In genomic region chr1:135542841-135543810, GRCm38 (mm10) we compare ENCODE assay signal across 12 mouse cellular contexts.
A peak's percentile ranks its signal among the peaks of the same experiment; 100 is the strongest.
DNase-seq lines count a peak whose midpoint lies in the region; ATAC-seq and TF ChIP-seq lines count a peak whose summit lies in the region.
"Had no signal": no experiment of that assay in that cellular context is flagged by ENCODE, and none has a peak within 500 bp of the region (broad histone marks: within the 10 kb centered on the region; RNA-seq: fewer than 3 reads in every experiment).

No protein-coding gene starts in this region.

- H3K36me3 ChIP-seq in hindbrain, embryonic 16.5 days (ENCODE audit: control insufficient read depth, insufficient read depth, low read length), result no peaks in the 10 kb centered on the region
- no peaks in the 10 kb centered on the region for H3K36me3 ChIP-seq in hindbrain, postnatal 0 days (ENCODE audit: insufficient read depth, low read length)
- no peaks in the 10 kb centered on the region for H3K36me3 ChIP-seq in stomach, embryonic 16.5 days (ENCODE audit: control insufficient read depth, insufficient read depth, low read length)
- H3K36me3 ChIP-seq in stomach, postnatal 0 days (ENCODE audit: control insufficient read depth, insufficient read depth, low read length), result no peaks in the 10 kb centered on the region
- H3K36me3 ChIP-seq in limb, embryonic 13.5 days, result no peaks in the 10 kb centered on the region
- H3K36me3 ChIP-seq: forebrain, embryonic 15.5 days; neural tube, embryonic 13.5 days had no signal

- WGBS in hindbrain, embryonic 16.5 days, result 47% methylated on average over 12 of the region's 12 CpGs
- 36% methylated on average over 12 of the region's 12 CpGs for WGBS in hindbrain, postnatal 0 days
- whole genome bisulfite sequencing in stomach, embryonic 16.5 days, result 48% methylated on average over 12 of the region's 12 CpGs
- WGBS in stomach, postnatal 0 days, result 49% methylated on average over 12 of the region's 12 CpGs
- WGBS in limb, embryonic 13.5 days, result 30% methylated on average over 12 of the region's 12 CpGs

- no peak for ATAC-seq in hindbrain, embryonic 16.5 days
- ATAC-seq in hindbrain, postnatal 0 days, result no peak
- no peak for ATAC-seq in stomach, embryonic 16.5 days (ENCODE audit: insufficient read depth, low FRiP score)
- no peak for ATAC-seq in stomach, postnatal 0 days (ENCODE audit: low FRiP score, low TSS enrichment)
- ATAC-seq in limb, embryonic 13.5 days (ENCODE audit: low FRiP score, low read depth), result no peak
- ATAC-seq: forebrain, embryonic 15.5 days had no signal

- TF ChIP-seq CTCF in hindbrain, postnatal 0 days (IDR thresholded peaks at IDR 0.05; ENCODE audit: low read depth), result no peak
- TF ChIP-seq CTCF in stomach, postnatal 0 days (IDR thresholded peaks at IDR 0.05; ENCODE audit: low read depth), result no peak

- no peaks in the 10 kb centered on the region for H3K9me3 ChIP-seq in hindbrain, embryonic 16.5 days (ENCODE audit: control insufficient read depth, low read length)
- H3K9me3 ChIP-seq in hindbrain, postnatal 0 days (ENCODE audit: low read length), result no peaks in the 10 kb centered on the region
- H3K9me3 ChIP-seq in stomach, embryonic 16.5 days (replicated peaks; ENCODE audit: control insufficient read depth, low read length), result no peaks in the 10 kb centered on the region
- no peaks in the 10 kb centered on the region for H3K9me3 ChIP-seq in stomach, postnatal 0 days (ENCODE audit: control insufficient read depth, low read length)
- H3K9me3 ChIP-seq in limb, embryonic 13.5 days, result no peaks in the 10 kb centered on the region
- H3K9me3 ChIP-seq: forebrain, embryonic 15.5 days; neural tube, embryonic 13.5 days had no signal

- no peak for DNase-seq in hindbrain, postnatal 0 days (ENCODE audit: low spot score)
- DNase-seq in stomach, postnatal 0 days (ENCODE audit: low spot score), result no peak
- peak; percentile 44 for DNase-seq in heart, adult 8-10 months (ENCODE audit: low spot score)
- DNase-seq in left cerebral cortex, adult 8-10 months (ENCODE audit: low spot score in 2 of 2), result no peak
- DNase-seq in layer of hippocampus, postnatal 25 days (ENCODE audit: extremely low spot score in 1 of 2, low spot score in 1 of 2), result no peak
- DNase-seq: thymus, postnatal 25 days had no signal

- no peak overlapping the region for H3K4me3 ChIP-seq in hindbrain, embryonic 16.5 days (ENCODE audit: low read length)
- H3K4me3 ChIP-seq in hindbrain, postnatal 0 days (ENCODE audit: low read length), result no peak overlapping the region
- no peak overlapping the region for H3K4me3 ChIP-seq in stomach, embryonic 16.5 days (replicated peaks; ENCODE audit: low read length)
- H3K4me3 ChIP-seq in stomach, postnatal 0 days (ENCODE audit: low read depth, low read length), result no peak overlapping the region
- no peak overlapping the region for H3K4me3 ChIP-seq in limb, embryonic 13.5 days
- H3K4me3 ChIP-seq: forebrain, embryonic 15.5 days; neural tube, embryonic 13.5 days had no signal

- no peak for TF ChIP-seq EP300 in stomach, postnatal 0 days (optimal IDR thresholded peaks at IDR 0.05)

- H3K27me3 ChIP-seq in hindbrain, embryonic 16.5 days (replicated peaks; ENCODE audit: control insufficient read depth, insufficient read depth, low read length), result no peaks in the 10 kb centered on the region
- no peaks in the 10 kb centered on the region for H3K27me3 ChIP-seq in hindbrain, postnatal 0 days (ENCODE audit: insufficient read depth, low read length)
- no peaks in the 10 kb centered on the region for H3K27me3 ChIP-seq in stomach, embryonic 16.5 days (ENCODE audit: control insufficient read depth, insufficient read depth, low read length)
- no peaks in the 10 kb centered on the region for H3K27me3 ChIP-seq in stomach, postnatal 0 days (ENCODE audit: control insufficient read depth, insufficient read depth, low read length)
- no peaks in the 10 kb centered on the region for H3K27me3 ChIP-seq in limb, embryonic 13.5 days
- H3K27me3 ChIP-seq: forebrain, embryonic 15.5 days; neural tube, embryonic 13.5 days had no signal

- H3K9ac ChIP-seq in hindbrain, embryonic 16.5 days (ENCODE audit: low read depth, low read length), result peak overlapping the region; percentile 6
- no peak overlapping the region for H3K9ac ChIP-seq in hindbrain, postnatal 0 days (replicated peaks; ENCODE audit: low read length)
- H3K9ac ChIP-seq in stomach, embryonic 16.5 days (ENCODE audit: low read length), result 0 out of 2 replicates have a peak overlapping the region, but pooled peaks have one; percentile 16
- H3K9ac ChIP-seq in stomach, postnatal 0 days (ENCODE audit: low read length), result no peak overlapping the region
- peak overlapping the region; percentile 20; the same call in 1 of the 2 replicates for H3K9ac ChIP-seq in limb, embryonic 13.5 days
- H3K9ac ChIP-seq: forebrain, embryonic 15.5 days; liver, embryonic 14.5 days; neural tube, embryonic 13.5 days had no signal

- H3K4me1 ChIP-seq in hindbrain, embryonic 16.5 days (ENCODE audit: control insufficient read depth, insufficient read depth, low read depth, low read length), result peaks cover 19% of the 10 kb centered on the region
- peaks cover 23% of the 10 kb centered on the region; the same call in 1 of the 2 replicates for H3K4me1 ChIP-seq in hindbrain, postnatal 0 days (ENCODE audit: insufficient read depth, low read length)
- peaks cover 11% of the 10 kb centered on the region for H3K4me1 ChIP-seq in stomach, embryonic 16.5 days (ENCODE audit: control insufficient read depth, insufficient read depth, low read length)
- no peaks in the 10 kb centered on the region for H3K4me1 ChIP-seq in stomach, postnatal 0 days (replicated peaks; ENCODE audit: control insufficient read depth, insufficient read depth)
- peaks cover 38% of the 10 kb centered on the region for H3K4me1 ChIP-seq in limb, embryonic 13.5 days

- 0 out of 2 replicates have a peak overlapping the region, but pooled peaks have one; percentile 40 for H3K27ac ChIP-seq in hindbrain, embryonic 16.5 days (ENCODE audit: low read depth, low read length)
- H3K27ac ChIP-seq in hindbrain, postnatal 0 days, result no peak overlapping the region
- H3K27ac ChIP-seq in stomach, embryonic 16.5 days (ENCODE audit: low read length), result no peak overlapping the region
- no peak overlapping the region for H3K27ac ChIP-seq in stomach, postnatal 0 days (replicated peaks)
- no peak overlapping the region for H3K27ac ChIP-seq in limb, embryonic 13.5 days
- H3K27ac ChIP-seq: forebrain, embryonic 15.5 days; liver, embryonic 14.5 days; neural tube, embryonic 13.5 days had no signal

- no peak overlapping the region for H3K4me2 ChIP-seq in hindbrain, embryonic 16.5 days (ENCODE audit: low read length)
- no peak overlapping the region for H3K4me2 ChIP-seq in hindbrain, postnatal 0 days (ENCODE audit: low read depth, low read length)
- H3K4me2 ChIP-seq in stomach, embryonic 16.5 days (ENCODE audit: low read depth, low read length), result no peak overlapping the region
- H3K4me2 ChIP-seq in stomach, postnatal 0 days (replicated peaks; ENCODE audit: low read depth), result no peak overlapping the region
- no peak overlapping the region for H3K4me2 ChIP-seq in limb, embryonic 13.5 days (replicated peaks)
- H3K4me2 ChIP-seq: forebrain, embryonic 15.5 days; neural tube, embryonic 13.5 days had no signal

Comparison
In these comparisons a context has a peak if more than half of its experiments do, and no peak if none do; other contexts are left out.
1. H3K9ac ChIP-seq: peak in hindbrain, embryonic 16.5 days (single experiment), stomach, embryonic 16.5 days (single experiment) and limb, embryonic 13.5 days (single experiment); none in hindbrain, postnatal 0 days (single experiment) and stomach, postnatal 0 days (single experiment).